Mouse (Mus musculus) midbrain, embryonic 12.5 days (tissue): Measurements from ENCODE around the gene Stk38. TPM values are rescaled to one million over a fixed set of nuclear protein-coding genes. Genes with fewer than 3 reads are reported as not detected.
"Not testable (repeated sequence)": the region's sequence is repeated elsewhere in the genome, so short reads cannot be mapped to it uniquely, and the experiment has no call there.

Experiments
- ATAC-seq: fragments of 200-750 bp; cut with Nextera tagmentation; 2 replicates; pipeline ENCODE4 v1.8.0; 2017; ENCODE audit warnings: low read depth, moderate TSS enrichment, moderate library complexity; ENCODE audit not compliant: low FRiP score
- H3K27ac ChIP-seq: fragments of 300-500 bp; sonication (generic); replicated peaks from 2 replicates; pipeline ENCODE4 v1.5.1; 2016; ENCODE audit warnings: mild to moderate bottlenecking
- H3K27me3 ChIP-seq: fragments of 300-500 bp; sonication (generic); 2 replicates; pipeline ENCODE4 v1.6.1; 2016; ENCODE audit warnings: mild to moderate bottlenecking
- H3K36me3 ChIP-seq: fragments of 300-500 bp; sonication (generic); 2 replicates; pipeline ENCODE4 v1.6.1; 2016
- H3K4me1 ChIP-seq: fragments of 300-500 bp; sonication (generic); 2 replicates; pipeline ENCODE4 v1.6.1; 2016
- H3K4me2 ChIP-seq: fragments of 300-500 bp; sonication (generic); replicated peaks from 2 replicates; pipeline ENCODE4 v1.6.1; 2016; ENCODE audit warnings: mild to moderate bottlenecking, moderate library complexity
- H3K4me3 ChIP-seq: fragments of 300-500 bp; sonication (generic); 2 replicates; pipeline ENCODE4 v1.5.1; 2016; ENCODE audit warnings: mild to moderate bottlenecking
- H3K9ac ChIP-seq: fragments of 300-500 bp; sonication (generic); replicated peaks from 2 replicates; pipeline ENCODE4 v1.6.1; 2016; ENCODE audit warnings: mild to moderate bottlenecking, moderate library complexity
- H3K9me3 ChIP-seq: fragments of 300-500 bp; sonication (generic); 2 replicates; pipeline ENCODE4 v1.6.1; 2016; ENCODE audit warnings: mild to moderate bottlenecking
- WGBS: fragments of 180-500 bp; shearing (Covaris S2); methylation state at CpG from one replicate; pipeline ENCODE4 v1.1.7; 2016; 5-methylcytosine and 5-hydroxymethylcytosine counted together
- polyA plus RNA-seq: library from polyadenylated mRNA; unstranded; fragments of >200 nt; fragmentation: Nextera tagmentation; extraction: Ambion mirVana; gene quantifications from 2 replicates; pipeline ENCODE4 v1.2.1, GENCODE M21; 2016

Stk38 gene
- polyA plus RNA-seq, 1 experiment from 2014 or later = 150 TPM

DNA sequence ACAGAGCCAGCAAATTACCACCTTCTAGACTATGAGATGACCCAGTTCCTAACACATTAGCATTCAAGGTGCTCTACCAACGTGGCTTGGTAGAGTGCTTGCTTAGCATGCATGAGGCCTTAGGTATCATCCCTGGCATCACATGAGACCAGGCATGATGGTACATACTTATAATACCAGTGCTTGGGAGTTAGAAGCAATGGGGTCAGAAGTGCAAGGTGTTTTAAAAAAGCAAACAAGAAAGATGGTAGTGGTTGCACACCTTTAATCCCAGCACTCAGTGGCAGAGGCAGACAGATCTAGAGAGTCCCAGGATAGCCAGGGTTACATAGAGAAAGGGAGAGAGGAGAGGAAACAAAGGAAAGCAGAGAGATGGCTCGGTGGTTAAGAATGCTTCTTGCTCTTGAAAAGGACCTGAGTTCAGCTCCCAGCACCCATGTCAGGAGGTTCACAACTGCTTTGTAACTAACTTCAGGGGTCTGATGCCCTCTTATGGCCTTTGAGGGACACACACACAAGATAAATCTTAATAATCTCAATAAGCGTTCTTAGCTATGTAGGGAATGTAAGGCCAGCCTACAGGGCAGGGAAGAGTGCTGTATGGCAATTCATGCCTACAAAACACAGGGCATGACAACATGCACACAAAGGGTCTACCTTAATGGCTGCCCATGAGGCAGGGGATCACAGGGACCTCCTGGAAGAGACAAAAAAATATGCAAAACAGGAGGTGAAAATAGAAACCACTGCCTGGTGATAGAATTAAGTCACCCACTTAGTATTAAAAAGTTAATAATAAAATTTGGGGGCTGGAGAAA lies 40.1 kb upstream of the Stk38 start:
- Histone ChIP-seq H3K4me1 (0 out of 2 replicates have a peak, but pooled peaks cover 3% of the 10 kb centered on the region), H3K27me3 (no peaks in the 10 kb centered on the region), H3K36me3 (peaks cover 49% of the 10 kb centered on the region), H3K27ac (no peak overlapping the region; the same call in 1 of the 2 replicates), H3K4me3 (no peak overlapping the region), H3K9ac (no peak overlapping the region), H3K4me2 (no peak overlapping the region), H3K9me3 (no peaks in the 10 kb centered on the region)
- WGBS = 75% methylated on average over 3 of the region's 3 CpGs
- no peak for ATAC-seq

DNA sequence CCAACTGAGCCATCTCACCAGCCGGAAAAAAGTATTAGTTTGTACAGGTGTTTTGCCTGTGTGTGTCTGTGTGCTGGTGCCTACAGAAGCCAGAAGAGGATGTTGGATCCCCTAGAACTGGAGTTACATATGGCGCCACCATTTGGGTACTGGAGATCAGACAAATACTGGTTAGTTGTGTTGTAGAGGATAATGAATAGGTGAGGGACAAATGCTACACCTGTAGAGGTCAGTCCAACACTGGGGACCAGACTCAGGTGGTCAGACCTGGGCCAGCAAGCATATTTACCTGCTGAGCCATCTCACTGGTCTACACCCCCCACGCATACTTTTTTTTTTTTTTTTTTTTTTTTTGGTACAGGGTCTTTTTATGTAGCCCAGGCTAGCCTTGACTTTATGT lies 39.1 kb upstream of the Stk38 start:
- Histone ChIP-seq H3K9ac (no peak overlapping the region), H3K4me2 (no peak overlapping the region), H3K9me3 (no peaks in the 10 kb centered on the region), H3K4me1 (0 out of 2 replicates have a peak, but pooled peaks cover 3% of the 10 kb centered on the region), H3K27ac (no peak overlapping the region), H3K27me3 (no peaks in the 10 kb centered on the region), H3K36me3 (peaks cover 59% of the 10 kb centered on the region), H3K4me3 (no peak overlapping the region)
- WGBS = 88% methylated on average over 3 of the region's 3 CpGs
- ATAC-seq = no peak

DNA sequence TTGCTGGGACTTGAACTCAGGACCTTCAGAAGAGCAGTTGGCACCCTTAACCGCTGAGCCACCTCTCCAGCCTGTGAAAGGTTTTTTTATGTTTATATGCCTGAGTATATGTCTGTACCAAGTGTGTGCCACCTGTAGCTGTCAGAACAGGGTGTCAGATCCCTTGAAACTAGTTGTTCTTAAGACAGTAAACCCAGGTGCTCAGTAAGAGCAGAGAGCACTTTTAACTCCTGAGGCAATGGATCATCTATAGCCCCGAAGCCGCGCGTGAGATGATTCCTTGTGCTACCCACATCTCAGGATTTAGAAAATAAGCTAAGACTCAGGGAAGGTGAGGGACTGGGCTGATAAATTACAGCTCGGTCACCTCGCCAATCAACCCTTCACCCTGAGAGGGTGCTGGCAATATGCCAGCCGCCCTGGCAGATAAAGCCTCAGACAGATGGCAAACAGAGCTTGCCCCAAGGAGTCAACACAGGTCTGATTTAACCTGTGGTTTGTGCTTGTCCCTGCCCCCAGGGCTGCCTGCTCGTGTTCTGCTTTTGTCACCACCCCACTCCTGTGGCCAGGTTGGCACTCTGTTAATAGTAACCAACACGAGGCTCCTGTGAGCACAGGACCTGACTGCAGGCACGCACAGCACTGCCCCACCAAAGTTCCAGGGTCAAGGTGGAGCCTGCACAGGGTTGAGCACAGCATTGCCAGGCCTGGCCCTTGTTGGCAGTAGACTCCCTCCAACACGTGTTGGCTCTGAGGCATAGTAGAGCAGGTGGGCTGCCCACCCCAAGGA lies 38.1 kb upstream of the Stk38 start:
- Histone ChIP-seq H3K4me3 (no peak overlapping the region), H3K27me3 (no peaks in the 10 kb centered on the region), H3K27ac (no peak overlapping the region), H3K9ac (no peak overlapping the region), H3K36me3 (peaks cover 64% of the 10 kb centered on the region), H3K9me3 (no peaks in the 10 kb centered on the region), H3K4me1 (0 out of 2 replicates have a peak, but pooled peaks cover 3% of the 10 kb centered on the region), H3K4me2 (no peak overlapping the region)
- no peak for ATAC-seq
- 81% methylated on average over 12 of the region's 12 CpGs for WGBS

- Histone ChIP-seq H3K27ac (no peak overlapping the region), H3K9me3 (no peaks in the 10 kb centered on the region), H3K36me3 (peaks cover 74% of the 10 kb centered on the region), H3K4me2 (no peak overlapping the region), H3K4me1 (0 out of 2 replicates have a peak, but pooled peaks cover 3% of the 10 kb centered on the region), H3K9ac (no peak overlapping the region), H3K27me3 (no peaks in the 10 kb centered on the region), H3K4me3 (no peak overlapping the region)
- 70% methylated on average over 1 of the region's 1 CpGs for WGBS
- ATAC-seq = no peak
These were observed 37.1 kb upstream of the Stk38 start for GRCm38 (mm10) chr17:29044925-29045319.

DNA sequence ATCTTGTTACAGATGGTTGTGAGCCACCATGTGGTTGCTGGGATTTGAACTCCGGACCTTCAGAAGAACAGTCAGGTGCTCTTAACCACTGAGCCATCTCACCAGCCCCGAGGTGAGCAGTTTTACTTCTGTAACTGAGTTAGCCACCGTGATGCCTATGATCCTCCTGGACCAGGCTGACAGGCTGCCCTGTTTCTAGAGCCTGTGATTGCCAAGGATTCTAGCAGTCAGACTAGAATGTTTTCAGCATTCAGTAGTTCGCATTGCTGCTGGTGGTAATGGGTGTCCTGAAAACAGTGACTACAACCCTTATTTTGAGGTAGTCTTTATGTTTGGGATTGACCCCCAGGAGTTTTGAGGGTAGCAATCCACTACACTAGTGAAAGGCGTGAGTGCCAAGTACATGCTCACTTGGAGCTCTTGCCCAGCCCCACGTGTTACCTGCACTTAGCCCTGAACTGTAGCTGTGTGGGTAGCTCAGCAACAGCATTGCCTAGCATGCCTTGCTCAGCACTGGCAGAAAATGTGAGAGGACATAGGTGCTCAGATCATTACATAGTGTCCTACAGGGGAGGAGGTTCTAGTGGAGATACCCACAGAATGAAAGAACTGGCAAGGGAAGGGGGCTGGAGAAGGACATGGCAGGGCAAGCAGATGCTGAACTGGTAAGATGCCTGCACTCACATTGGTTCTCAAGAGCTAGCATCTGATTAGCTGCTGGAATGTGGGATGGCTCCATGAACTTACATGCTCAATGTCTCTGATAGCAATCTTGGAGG lies 36.5 kb upstream of the Stk38 start:
- Histone ChIP-seq H3K9me3 (no peaks in the 10 kb centered on the region), H3K4me2 (no peak overlapping the region), H3K9ac (no peak overlapping the region), H3K36me3 (peaks cover 80% of the 10 kb centered on the region), H3K4me3 (no peak overlapping the region), H3K4me1 (0 out of 2 replicates have a peak, but pooled peaks cover 7% of the 10 kb centered on the region), H3K27ac (no peak overlapping the region), H3K27me3 (no peaks in the 10 kb centered on the region)
- 85% methylated on average over 6 of the region's 6 CpGs for WGBS
- ATAC-seq = no peak

GRCm38 (mm10) chr17:29043583-29043982 lies 35.8 kb upstream of the Stk38 start:
- Histone ChIP-seq H3K36me3 (peaks cover 87% of the 10 kb centered on the region), H3K4me3 (no peak overlapping the region), H3K4me1 (0 out of 2 replicates have a peak, but pooled peaks cover 5% of the 10 kb centered on the region), H3K9ac (no peak overlapping the region), H3K9me3 (no peaks in the 10 kb centered on the region), H3K4me2 (no peak overlapping the region), H3K27ac (no peak overlapping the region), H3K27me3 (no peaks in the 10 kb centered on the region)
- WGBS = 89% methylated on average over 3 of the region's 3 CpGs
- no peak for ATAC-seq

GRCm38 (mm10) chr17:29042569-29042968 lies 34.8 kb upstream of the Stk38 start:
- ATAC-seq = no peak
- no peak overlapping the region for H3K27ac ChIP-seq
- peaks cover 90% of the 10 kb centered on the region for H3K36me3 ChIP-seq
- no peak overlapping the region for H3K9ac ChIP-seq
- H3K4me2 ChIP-seq = no peak overlapping the region
- H3K9me3 ChIP-seq = no peaks in the 10 kb centered on the region
- no peak overlapping the region for H3K4me3 ChIP-seq
- peaks cover 8% of the 10 kb centered on the region for H3K4me1 ChIP-seq
- no peaks in the 10 kb centered on the region for H3K27me3 ChIP-seq

DNA sequence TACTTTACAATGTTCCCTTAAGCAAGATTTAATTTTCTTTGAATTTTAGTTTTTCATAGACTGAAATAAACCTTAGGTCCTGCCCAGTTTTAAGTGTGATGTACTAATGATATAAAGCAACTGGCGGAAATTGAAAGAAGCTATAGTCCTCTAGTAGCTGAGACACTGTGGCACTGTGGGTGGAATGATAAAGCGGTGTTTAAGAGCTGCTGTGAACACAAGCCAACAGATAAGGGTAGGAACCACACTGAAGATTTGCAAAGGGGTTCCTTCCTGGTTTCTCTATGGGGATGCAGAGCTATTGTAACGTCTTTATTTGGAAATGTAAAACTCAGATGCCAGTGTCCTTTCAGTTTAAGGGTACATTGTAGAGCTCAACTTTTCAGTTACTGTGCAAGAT lies 33.8 kb upstream of the Stk38 start:
- not testable (repeated sequence) for H3K27me3 ChIP-seq, H3K9ac ChIP-seq, H3K4me2 ChIP-seq, H3K27ac ChIP-seq, H3K4me3 ChIP-seq, ATAC-seq, H3K9me3 ChIP-seq
- peaks cover 11% of the 10 kb centered on the region for H3K4me1 ChIP-seq
- 90% methylated on average over 3 of the region's 3 CpGs for WGBS
- H3K36me3 ChIP-seq = peaks cover 91% of the 10 kb centered on the region

DNA sequence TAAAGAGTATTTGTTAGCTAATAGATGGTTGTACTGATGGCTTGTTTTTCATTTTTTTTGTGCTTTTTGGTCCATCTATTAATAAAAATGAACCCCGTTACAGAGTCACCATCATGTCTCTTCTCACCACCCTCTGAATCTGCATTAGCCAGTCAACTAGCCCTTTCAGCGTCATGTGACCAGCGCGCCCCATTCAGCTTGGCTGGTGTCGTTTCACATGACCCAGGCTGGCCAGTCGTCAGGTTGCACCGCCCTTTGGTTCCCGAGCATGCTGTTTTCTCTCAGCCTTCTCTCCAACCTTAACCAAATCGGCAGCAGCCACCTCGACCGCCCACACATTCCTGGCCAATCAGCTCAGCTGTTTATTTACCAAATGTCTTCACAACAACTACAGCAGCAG lies 31.6 kb upstream of the Stk38 start:
- 76% methylated on average over 11 of the region's 11 CpGs for WGBS
- Histone ChIP-seq H3K9ac (no peak overlapping the region), H3K36me3 (peaks cover 75% of the 10 kb centered on the region), H3K4me3 (no peak overlapping the region), H3K9me3 (no peaks in the 10 kb centered on the region), H3K27me3 (no peaks in the 10 kb centered on the region), H3K4me1 (peaks cover 28% of the 10 kb centered on the region), H3K4me2 (no peak overlapping the region), H3K27ac (no peak overlapping the region)
- ATAC-seq = no peak

DNA sequence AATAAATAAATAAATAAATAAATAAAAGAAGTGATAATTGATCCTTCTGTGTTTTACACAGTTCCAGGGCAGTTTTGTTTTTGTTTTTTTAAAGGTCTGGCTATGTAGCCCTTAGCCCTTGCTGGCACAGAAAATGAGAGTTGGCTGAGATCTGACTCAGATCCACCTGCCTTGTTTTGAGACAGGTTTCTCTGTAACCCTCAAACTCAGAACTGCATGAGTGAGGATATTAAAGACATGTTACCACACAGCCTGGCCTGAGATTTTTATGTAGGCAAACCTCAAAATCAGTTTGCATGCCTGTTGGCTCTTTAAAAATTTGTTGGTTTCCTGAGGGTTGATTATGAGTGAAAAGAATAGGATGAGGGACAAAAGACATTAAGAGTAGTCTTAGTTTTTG lies 27.7 kb upstream of the Stk38 start:
- no peak overlapping the region for H3K27ac ChIP-seq

DNA sequence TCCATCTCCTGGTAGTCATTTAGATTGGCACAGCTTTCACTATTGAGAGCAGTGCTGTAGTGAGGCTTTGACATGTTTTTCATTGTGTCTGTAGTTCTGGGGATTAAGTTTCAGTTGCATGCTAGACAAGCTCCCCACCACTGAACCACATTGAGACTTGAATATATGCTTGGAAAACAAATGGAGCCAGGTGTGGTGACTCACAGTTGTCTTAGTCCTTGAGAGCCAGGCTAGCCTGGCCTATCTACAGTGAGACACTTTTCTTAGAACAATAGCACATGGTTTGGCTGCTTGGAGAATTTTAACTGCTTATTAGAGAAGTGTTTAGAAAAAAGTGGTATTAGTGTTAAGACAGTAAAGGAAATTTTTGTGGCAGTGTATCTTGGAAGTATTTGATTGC lies 26.5 kb upstream of the Stk38 start:
- no peak for ATAC-seq
- H3K4me1 ChIP-seq = peaks cover 31% of the 10 kb centered on the region
- H3K27me3 ChIP-seq = no peaks in the 10 kb centered on the region
- H3K4me2 ChIP-seq = peak overlapping the region; percentile 94
- no peaks in the 10 kb centered on the region for H3K9me3 ChIP-seq
- no peak overlapping the region for H3K27ac ChIP-seq
- peak overlapping the region; percentile 92 for H3K9ac ChIP-seq
- peak overlapping the region; percentile 77 for H3K4me3 ChIP-seq
- peaks cover 30% of the 10 kb centered on the region for H3K36me3 ChIP-seq

More for the DNA sequence above, 27.7 kb upstream of the Stk38 start:
- Histone ChIP-seq H3K4me2 (peak overlapping the region; percentile 94), H3K36me3 (peaks cover 43% of the 10 kb centered on the region), H3K4me3 (peak overlapping the region; percentile 77), H3K4me1 (peaks cover 36% of the 10 kb centered on the region), H3K9me3 (no peaks in the 10 kb centered on the region), H3K27me3 (no peaks in the 10 kb centered on the region), H3K9ac (peak overlapping the region; percentile 92; the same call in 1 of the 2 replicates)
- ATAC-seq = no peak
